Mouse (Mus musculus) adrenal gland, postnatal 36 days (tissue): Measurements from ENCODE around the gene Olfr745. TPM values are rescaled to one million over a fixed set of nuclear protein-coding genes. Genes with fewer than 3 reads are reported as not detected.

Experiments
- DNase-seq, 2 experiments: peaks; one replicate each; pipeline ENCODE4 v3.0.0; 2021; ENCODE audit warnings: mixed read lengths in 1 of 2
- long read RNA-seq, 2 experiments: library from polyadenylated mRNA; stranded (forward); transcript quantifications; one replicate each; pipeline ENCODE4 v2.0.0; 2021; ENCODE audit warnings: borderline sequencing depth in 2 of 2
- total RNA-seq, 2 experiments: library from RNA; stranded (reverse); gene quantifications; 2 replicates each; pipeline ENCODE4 v1.2.3; 2021

The Olfr745 gene
- total RNA-seq, result not detected
- long read RNA-seq, experiment 1, result 0 reads
- long read RNA-seq, experiment 2, result 0 reads

DNA sequence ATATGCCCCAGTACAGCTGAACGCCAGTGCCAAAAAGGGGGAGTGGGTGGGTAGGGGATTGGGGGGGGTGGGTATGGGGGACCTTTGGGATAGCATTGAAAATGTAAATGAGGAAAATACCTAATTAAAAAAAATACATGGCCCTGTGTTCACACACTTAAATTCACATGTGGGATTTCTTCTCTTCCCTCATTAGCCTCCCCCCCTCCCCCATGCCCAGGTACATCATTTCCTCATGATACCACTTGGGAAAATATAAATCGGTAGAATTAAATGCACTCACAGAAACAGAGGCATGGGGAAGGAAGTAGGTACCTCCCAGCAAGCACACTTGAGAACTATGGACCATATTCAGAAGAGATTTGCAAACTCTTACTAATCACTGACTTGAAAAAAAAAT lies at the start of gene Olfr745:
Gene Olfr745, plus strand, starts transcription at position 301 of the 400 bp plus-strand sequence.
- no peak for DNase-seq

DNA sequence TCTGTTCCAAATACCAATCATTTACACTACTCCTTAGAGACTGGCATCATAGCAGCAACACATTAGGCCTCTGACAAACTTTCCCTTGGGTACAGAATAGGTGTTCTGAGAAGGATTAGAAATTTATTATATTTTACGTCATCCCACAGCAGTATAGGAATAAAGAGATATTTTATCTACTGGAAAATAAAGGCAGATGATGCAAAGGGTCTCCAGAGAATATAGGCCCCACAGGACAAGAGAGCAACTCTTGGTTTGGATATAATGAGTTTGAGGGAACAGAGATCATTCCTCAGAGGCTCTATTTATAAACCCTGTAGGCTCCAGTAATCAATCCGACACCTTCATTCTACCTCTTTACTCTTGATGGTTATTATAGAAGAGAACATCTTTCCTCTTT lies 24.6 kb upstream of the Olfr745 start, which contains the start of gene Olfr744:
Gene Olfr744, plus strand, starts transcription at position 301 of the 400 bp plus-strand sequence.
- no peak for DNase-seq

DNA sequence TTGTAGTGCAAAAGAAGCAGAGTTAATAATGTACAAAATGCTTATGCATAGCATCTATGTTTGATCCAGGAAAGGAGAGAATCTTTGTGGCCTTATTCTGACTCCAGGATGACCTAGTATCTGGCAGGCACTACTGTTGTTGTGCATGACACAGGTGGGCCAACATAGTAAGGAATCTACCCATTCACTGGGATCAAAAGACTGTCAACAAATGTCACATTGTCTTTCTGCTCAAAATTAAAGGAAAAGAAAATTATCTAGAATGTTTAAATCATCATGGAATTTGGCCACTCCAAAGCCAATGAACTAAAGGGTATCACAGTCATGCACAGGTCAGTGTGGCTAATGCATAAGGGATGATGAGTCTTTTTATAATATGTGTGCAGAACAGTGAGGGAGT lies 7.6 kb downstream of the Olfr745 start, which contains the start of gene Olfr746:
Gene Olfr746, plus strand, starts transcription at position 301 of the 400 bp plus-strand sequence.
- DNase-seq, result no peak

DNA sequence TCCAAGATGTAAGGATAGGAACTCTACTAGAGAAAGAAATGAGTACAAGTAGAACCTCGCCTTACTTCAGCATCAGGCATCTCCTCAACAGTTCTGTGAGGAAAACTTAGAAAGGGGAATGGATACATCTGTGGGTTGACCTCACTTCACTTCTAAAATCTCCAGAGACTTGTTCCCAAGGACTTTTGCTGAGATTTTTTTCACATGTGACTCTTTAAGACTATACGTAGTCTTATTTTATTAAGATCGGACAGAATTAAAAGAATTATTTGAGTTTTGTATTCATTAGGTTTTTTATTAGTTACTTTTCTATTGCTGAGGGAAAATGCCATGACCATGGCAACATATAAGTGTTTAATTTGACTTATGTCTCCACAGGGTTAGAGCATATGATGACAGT lies 53.9 kb downstream of the Olfr745 start, which contains the start of gene Olfr747:
Gene Olfr747, minus strand, starts transcription at position 101 of the 400 bp plus-strand sequence.
- no peak for DNase-seq

Other genes starting within 250 kb of the Olfr745 start
- gene Olfr738, start 231.8 kb upstream of the Olfr745 start, total RNA-seq, result not detected
- not detected for gene Olfr739, start 220.8 kb upstream of the Olfr745 start, total RNA-seq
- not detected for gene Olfr740, start 193.8 kb upstream of the Olfr745 start, total RNA-seq
- gene Olfr741, start 166.7 kb upstream of the Olfr745 start, total RNA-seq, result not detected
- not detected for gene Olfr742, start 135.8 kb upstream of the Olfr745 start, total RNA-seq
- not detected for gene Olfr743, start 117.5 kb upstream of the Olfr745 start, total RNA-seq
- gene Olfr744, start 24.5 kb upstream of the Olfr745 start, total RNA-seq, result not detected
- gene Olfr746, start 7.7 kb downstream of the Olfr745 start, total RNA-seq, result not detected
- gene Olfr747, start 53.8 kb downstream of the Olfr745 start, total RNA-seq, result not detected
- not detected for gene Olfr748, start 68.0 kb downstream of the Olfr745 start, total RNA-seq
- not detected for gene Olfr749, start 105.7 kb downstream of the Olfr745 start, total RNA-seq
- gene Ttc5, start 146.1 kb downstream of the Olfr745 start, total RNA-seq, result 10 to 100 TPM; 30.8 to 46.9 TPM
- gene Ccnb1ip1, start 168.3 kb downstream of the Olfr745 start, total RNA-seq, result not detected
- gene Parp2, start 168.5 kb downstream of the Olfr745 start, total RNA-seq, result 10 to 100 TPM; 24.1 to 24.4 TPM
- gene Tep1, start 231.2 kb downstream of the Olfr745 start, total RNA-seq, result 10 to 100 TPM; 18.2 to 21.6 TPM